Mouse (Mus musculus) hindbrain, embryonic 11.5 days (tissue): ENCODE data around the gene Mdga1. TPM values are rescaled to one million over a fixed set of nuclear protein-coding genes. Genes with fewer than 3 reads are reported as not detected.

Experiments used
- ATAC-seq: fragments of 200-750 bp; cut with Nextera tagmentation; 2 replicates; pipeline ENCODE4 v1.8.0; 2017; ENCODE audit warnings: mild to moderate bottlenecking, moderate TSS enrichment, moderate library complexity; ENCODE audit not compliant: low FRiP score
- DNase-seq: peaks from one replicate; pipeline ENCODE4 v3.0.0-alpha.2; 2015; ENCODE audit warnings: low spot score
- H3K27ac ChIP-seq: fragments of 300-500 bp; sonication (generic); 2 replicates; pipeline ENCODE4 v1.5.1; 2014; ENCODE audit warnings: mild to moderate bottlenecking, low read depth, low read length
- H3K27me3 ChIP-seq: fragments of 300-500 bp; sonication (generic); 2 replicates; pipeline ENCODE4 v1.6.1; 2014; ENCODE audit warnings: mild to moderate bottlenecking, low read length, moderate library complexity, mixed read lengths; ENCODE audit not compliant: control insufficient read depth, insufficient read depth
- H3K36me3 ChIP-seq: fragments of 300-500 bp; sonication (generic); 2 replicates; pipeline ENCODE4 v1.6.1; 2014; ENCODE audit warnings: mild to moderate bottlenecking, low read length, moderate library complexity, mixed read lengths; ENCODE audit not compliant: control insufficient read depth, insufficient read depth
- H3K4me1 ChIP-seq: fragments of 300-500 bp; sonication (generic); replicated peaks from 2 replicates; pipeline ENCODE4 v1.6.1; 2014; ENCODE audit warnings: low read length, mixed read lengths; ENCODE audit not compliant: control insufficient read depth, insufficient read depth
- H3K4me2 ChIP-seq: fragments of 300-500 bp; sonication (generic); replicated peaks from 2 replicates; pipeline ENCODE4 v1.6.1; 2014; ENCODE audit warnings: mild to moderate bottlenecking, low read depth, low read length
- H3K4me3 ChIP-seq: fragments of 300-500 bp; sonication (generic); 2 replicates; pipeline ENCODE4 v1.5.1; 2014; ENCODE audit warnings: low read depth, low read length
- H3K9ac ChIP-seq: fragments of 300-500 bp; sonication (generic); 2 replicates; pipeline ENCODE4 v1.6.1; 2014; ENCODE audit warnings: low read depth, low read length
- H3K9me3 ChIP-seq: fragments of 300-500 bp; sonication (generic); 2 replicates; pipeline ENCODE4 v1.6.1; 2016; ENCODE audit warnings: low read length; ENCODE audit not compliant: control insufficient read depth
- WGBS: fragments of 180-500 bp; shearing (Covaris S2); extraction: QIAGEN DNeasy Blood & Tissue Kit; methylation state at CpG from one replicate; pipeline ENCODE4 v1.1.7; 2014; 5-methylcytosine and 5-hydroxymethylcytosine counted together
- polyA plus RNA-seq: library from polyadenylated mRNA; unstranded; fragments of >200 nt; fragmentation: Nextera tagmentation; extraction: Ambion mirVana; gene quantifications from 2 replicates; pipeline ENCODE4 v1.2.1, GENCODE M21; 2014

The Mdga1 gene
- polyA plus RNA-seq, 1 experiment from 2014 or later, result 4.6 TPM

DNA sequence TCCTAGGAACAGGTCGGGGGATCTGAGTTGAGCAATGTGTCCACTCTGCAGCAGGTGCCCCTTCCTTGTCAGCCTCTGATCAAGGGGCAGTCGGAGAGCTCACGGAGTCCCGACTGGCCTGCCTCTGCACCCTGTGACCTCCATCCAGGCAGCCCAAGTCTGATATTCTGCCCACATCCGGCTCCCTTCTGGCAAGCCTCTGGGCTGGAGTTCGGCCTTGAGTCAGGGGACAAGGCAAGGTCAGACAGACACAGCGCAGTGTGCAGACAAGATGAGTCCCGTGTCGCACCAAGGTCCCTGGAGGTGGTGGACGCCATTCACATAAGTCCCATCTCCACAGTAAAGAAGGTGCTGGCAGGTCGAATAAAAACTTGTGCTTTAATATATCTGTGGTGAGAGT, 138.2 kb downstream of the Mdga1 start:
- H3K4me2 ChIP-seq, result no peak overlapping the region
- DNase-seq (no peak), ATAC-seq (no peak)
- H3K27me3 ChIP-seq, result no peaks in the 10 kb centered on the region
- no peaks in the 10 kb centered on the region for H3K9me3 ChIP-seq
- H3K4me3 ChIP-seq, result no peak overlapping the region
- no peaks in the 10 kb centered on the region for H3K36me3 ChIP-seq
- no peak overlapping the region for H3K9ac ChIP-seq
- no peak overlapping the region for H3K27ac ChIP-seq
- WGBS, result 85% methylated on average over 11 of the region's 11 CpGs
- no peaks in the 10 kb centered on the region for H3K4me1 ChIP-seq

DNA sequence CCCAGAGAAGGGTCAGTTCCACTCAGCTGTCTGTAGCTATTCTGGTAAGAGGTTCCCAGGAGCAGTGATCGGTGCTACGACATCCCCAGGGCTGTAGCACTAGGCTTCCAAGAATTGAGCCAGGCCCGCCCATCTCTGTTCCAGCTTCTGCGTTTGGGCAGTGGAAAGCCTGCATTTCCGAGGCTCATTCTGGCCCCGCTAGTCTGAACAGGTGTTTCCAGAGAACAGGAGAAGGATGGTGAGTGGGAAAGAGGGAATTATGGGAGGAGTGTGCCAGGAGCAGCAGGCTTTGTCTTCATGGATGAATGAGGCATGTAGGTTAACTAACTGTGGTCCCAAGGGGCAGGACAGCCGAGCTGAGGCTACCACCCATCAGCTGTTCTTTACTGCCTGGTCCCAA, 140.8 kb downstream of the Mdga1 start:
- no peak overlapping the region for H3K9ac ChIP-seq
- 81% methylated on average over 7 of the region's 7 CpGs for WGBS
- H3K27ac ChIP-seq, result no peak overlapping the region
- H3K9me3 ChIP-seq, result no peaks in the 10 kb centered on the region
- DNase-seq (no peak), ATAC-seq (no peak)
- H3K27me3 ChIP-seq, result no peaks in the 10 kb centered on the region
- no peaks in the 10 kb centered on the region for H3K4me1 ChIP-seq
- no peaks in the 10 kb centered on the region for H3K36me3 ChIP-seq
- no peak overlapping the region for H3K4me3 ChIP-seq
- H3K4me2 ChIP-seq, result no peak overlapping the region

DNA sequence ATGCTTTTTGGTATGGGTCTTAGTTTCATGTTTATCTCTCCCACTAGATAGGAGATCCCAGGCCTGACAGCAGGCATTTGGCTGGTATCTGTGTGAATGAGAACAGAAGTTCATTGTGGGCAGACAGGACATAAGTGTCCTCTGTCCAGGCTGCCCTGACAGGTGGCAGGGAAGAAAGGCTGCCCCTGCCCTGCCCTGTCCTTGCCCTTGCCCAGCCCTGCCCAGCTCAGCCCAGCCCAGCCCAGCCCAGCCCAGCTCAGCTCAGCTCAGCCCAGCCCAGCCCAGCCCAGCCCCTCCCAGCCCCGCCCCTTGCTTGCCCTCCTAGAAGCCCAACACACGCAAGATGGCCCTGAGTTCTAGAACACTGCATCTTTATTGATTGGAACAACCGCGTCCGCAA, 142.3 kb downstream of the Mdga1 start:
- Histone ChIP-seq H3K4me3 (no peak overlapping the region), H3K9me3 (no peaks in the 10 kb centered on the region), H3K9ac (no peak overlapping the region), H3K4me1 (no peaks in the 10 kb centered on the region), H3K27ac (no peak overlapping the region), H3K36me3 (no peaks in the 10 kb centered on the region), H3K27me3 (no peaks in the 10 kb centered on the region), H3K4me2 (no peak overlapping the region)
- WGBS, result 74% methylated on average over 5 of the region's 5 CpGs
- DNase-seq (no peak), ATAC-seq (no peak)

DNA sequence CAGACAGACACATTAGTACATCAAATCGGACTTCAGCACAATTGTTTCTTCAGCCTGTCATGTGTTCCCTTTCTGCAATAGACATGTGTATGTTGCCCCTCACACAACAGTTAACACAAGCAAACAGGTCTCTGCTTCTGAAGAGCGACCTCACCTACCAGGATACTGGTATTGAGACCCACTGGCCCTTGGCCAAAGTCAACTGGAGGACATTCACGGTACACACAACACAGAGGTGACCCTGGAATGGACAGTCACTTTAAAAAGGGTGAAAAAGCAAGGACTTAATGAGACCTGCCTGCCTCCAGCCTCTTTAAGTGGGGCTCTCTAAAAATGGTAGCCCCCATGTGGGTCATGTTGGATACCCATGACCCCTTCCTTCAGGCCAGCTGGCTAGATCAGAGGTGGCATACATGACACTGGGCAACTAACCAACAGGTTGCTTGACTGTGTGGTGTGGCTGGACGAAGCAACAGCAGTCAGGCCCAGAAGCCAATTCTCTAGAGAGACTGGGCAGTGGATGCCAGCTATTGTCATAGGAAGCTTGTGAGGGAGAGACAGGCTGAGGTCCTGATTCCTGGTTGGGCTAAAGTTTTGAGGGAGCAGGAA, 145.3 kb downstream of the Mdga1 start:
- Histone ChIP-seq H3K4me3 (no peak overlapping the region), H3K4me2 (no peak overlapping the region), H3K9me3 (no peaks in the 10 kb centered on the region), H3K27me3 (no peaks in the 10 kb centered on the region), H3K9ac (no peak overlapping the region), H3K4me1 (no peaks in the 10 kb centered on the region), H3K27ac (no peak overlapping the region), H3K36me3 (no peaks in the 10 kb centered on the region)
- DNase-seq (no peak), ATAC-seq (no peak)
- 90% methylated on average over 4 of the region's 4 CpGs for WGBS

DNA sequence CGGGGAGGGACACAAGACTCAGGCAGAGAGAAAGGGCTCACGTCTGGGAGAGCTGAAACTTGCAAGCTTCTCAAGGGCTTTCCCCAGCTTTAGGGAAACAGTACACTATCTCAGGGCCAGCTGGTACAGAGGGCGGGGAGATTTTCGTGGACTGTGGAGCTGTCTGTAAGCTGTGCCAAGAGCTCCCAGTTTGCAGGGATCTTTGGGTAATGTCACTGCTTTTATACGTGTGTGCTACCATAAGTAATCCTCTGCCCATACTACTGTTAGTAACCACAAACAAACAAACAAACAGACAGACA, 145.7 kb downstream of the Mdga1 start:
- Histone ChIP-seq H3K9ac (no peak overlapping the region), H3K4me1 (no peaks in the 10 kb centered on the region), H3K27me3 (no peaks in the 10 kb centered on the region), H3K4me2 (no peak overlapping the region), H3K36me3 (no peaks in the 10 kb centered on the region), H3K9me3 (no peaks in the 10 kb centered on the region), H3K4me3 (no peak overlapping the region), H3K27ac (no peak overlapping the region)
- ATAC-seq (no peak), DNase-seq (no peak)
- WGBS, result 70% methylated on average over 5 of the region's 5 CpGs

DNA sequence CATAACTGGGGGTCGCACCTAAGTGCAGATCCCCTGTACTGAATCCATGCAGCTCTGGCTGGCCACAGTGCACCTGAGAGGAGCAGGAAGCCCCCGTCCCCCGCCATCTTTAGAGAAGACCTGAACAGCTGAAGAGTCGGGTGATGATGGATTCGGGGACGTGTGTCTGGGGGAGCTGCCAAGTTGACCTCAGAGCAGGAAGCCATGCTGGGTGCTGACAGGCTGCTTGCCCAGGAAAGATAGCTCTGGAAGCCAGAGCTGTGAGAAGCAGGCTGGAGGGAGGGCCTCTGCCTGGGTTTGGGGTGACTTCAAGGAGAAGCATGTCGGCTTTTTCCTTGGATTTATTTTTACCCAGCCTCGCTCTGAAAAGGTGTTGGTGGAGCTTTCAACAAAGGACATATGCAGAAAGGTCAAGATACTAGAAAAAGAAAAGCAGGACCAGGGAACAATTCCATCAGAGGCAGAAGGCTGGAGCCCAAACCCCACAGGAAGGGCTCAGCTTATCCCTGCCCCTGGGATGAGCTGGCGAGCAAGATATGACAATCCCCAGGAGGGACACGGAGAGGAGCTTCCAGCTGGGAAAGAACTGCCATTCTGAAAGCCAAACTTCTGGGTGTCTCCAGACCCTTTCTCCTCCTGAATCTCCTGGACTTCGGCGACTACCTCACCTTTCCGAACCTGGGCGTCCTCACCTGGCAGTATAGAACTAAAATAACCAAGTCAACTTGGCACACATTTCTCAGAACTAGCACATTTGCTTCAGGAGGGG, 146.3 kb downstream of the Mdga1 start:
- no peaks in the 10 kb centered on the region for H3K4me1 ChIP-seq
- ATAC-seq (no peak), DNase-seq (no peak)
- H3K27me3 ChIP-seq, result no peaks in the 10 kb centered on the region
- no peak overlapping the region for H3K27ac ChIP-seq
- no peaks in the 10 kb centered on the region for H3K9me3 ChIP-seq
- no peak overlapping the region for H3K4me3 ChIP-seq
- WGBS, result 71% methylated on average over 14 of the region's 14 CpGs
- no peak overlapping the region for H3K9ac ChIP-seq
- H3K4me2 ChIP-seq, result no peak overlapping the region
- H3K36me3 ChIP-seq, result no peaks in the 10 kb centered on the region

DNA sequence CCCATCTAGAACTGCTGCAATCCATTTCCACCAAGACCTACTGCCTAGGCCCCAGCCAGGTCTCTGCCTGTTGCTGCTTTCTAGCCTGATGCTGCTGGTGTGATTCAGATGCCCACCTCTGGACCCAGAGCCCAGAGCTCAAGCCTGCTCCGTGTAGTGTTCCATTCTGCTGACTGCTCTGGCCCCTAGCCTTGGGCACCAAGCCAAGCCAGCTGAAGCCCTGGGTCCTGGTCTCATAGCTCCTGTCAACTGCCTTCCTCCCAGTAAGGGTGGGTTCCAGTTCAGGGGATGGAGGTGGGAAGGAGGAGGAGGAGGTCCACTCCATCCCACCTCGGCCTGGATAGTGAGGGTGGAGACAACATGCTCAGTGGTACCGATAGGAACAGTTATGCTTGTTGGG, 150.3 kb downstream of the Mdga1 start:
- DNase-seq (no peak), ATAC-seq (no peak)
- H3K27ac ChIP-seq, result no peak overlapping the region
- no peak overlapping the region for H3K4me3 ChIP-seq
- no peaks in the 10 kb centered on the region for H3K27me3 ChIP-seq
- no peaks in the 10 kb centered on the region for H3K9me3 ChIP-seq
- no peaks in the 10 kb centered on the region for H3K36me3 ChIP-seq
- no peak overlapping the region for H3K4me2 ChIP-seq
- peaks cover 2% of the 10 kb centered on the region; the same call in 1 of the 2 replicates for H3K4me1 ChIP-seq
- H3K9ac ChIP-seq, result no peak overlapping the region
- 96% methylated on average over 3 of the region's 3 CpGs for WGBS

DNA sequence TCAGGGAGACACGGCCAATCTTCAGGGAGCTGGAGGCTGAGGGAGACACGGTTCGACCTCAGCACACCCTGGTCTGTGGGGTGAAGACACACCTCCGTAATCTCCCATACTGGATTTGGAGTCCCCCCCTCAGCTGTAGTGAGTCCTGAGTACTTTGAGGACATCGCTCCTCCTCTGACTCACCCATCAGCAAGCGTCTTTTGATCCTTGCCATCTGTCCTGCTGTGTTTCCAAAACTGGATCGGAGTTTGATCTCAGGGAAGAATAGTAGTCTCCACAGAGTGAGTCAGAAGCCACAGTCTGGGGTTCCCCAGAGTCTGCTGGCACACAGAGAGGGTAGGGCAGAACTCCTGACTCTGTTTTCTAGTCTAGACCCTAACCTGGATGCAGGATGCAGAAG, 150.9 kb downstream of the Mdga1 start:
- no peak overlapping the region for H3K4me3 ChIP-seq
- no peaks in the 10 kb centered on the region for H3K36me3 ChIP-seq
- H3K4me1 ChIP-seq, result peaks cover 2% of the 10 kb centered on the region; the same call in 1 of the 2 replicates
- no peaks in the 10 kb centered on the region for H3K27me3 ChIP-seq
- no peak overlapping the region for H3K27ac ChIP-seq
- H3K9me3 ChIP-seq, result no peaks in the 10 kb centered on the region
- H3K4me2 ChIP-seq, result no peak overlapping the region
- ATAC-seq (no peak), DNase-seq (no peak)
- H3K9ac ChIP-seq, result no peak overlapping the region
- WGBS, result 81% methylated on average over 7 of the region's 7 CpGs

DNA sequence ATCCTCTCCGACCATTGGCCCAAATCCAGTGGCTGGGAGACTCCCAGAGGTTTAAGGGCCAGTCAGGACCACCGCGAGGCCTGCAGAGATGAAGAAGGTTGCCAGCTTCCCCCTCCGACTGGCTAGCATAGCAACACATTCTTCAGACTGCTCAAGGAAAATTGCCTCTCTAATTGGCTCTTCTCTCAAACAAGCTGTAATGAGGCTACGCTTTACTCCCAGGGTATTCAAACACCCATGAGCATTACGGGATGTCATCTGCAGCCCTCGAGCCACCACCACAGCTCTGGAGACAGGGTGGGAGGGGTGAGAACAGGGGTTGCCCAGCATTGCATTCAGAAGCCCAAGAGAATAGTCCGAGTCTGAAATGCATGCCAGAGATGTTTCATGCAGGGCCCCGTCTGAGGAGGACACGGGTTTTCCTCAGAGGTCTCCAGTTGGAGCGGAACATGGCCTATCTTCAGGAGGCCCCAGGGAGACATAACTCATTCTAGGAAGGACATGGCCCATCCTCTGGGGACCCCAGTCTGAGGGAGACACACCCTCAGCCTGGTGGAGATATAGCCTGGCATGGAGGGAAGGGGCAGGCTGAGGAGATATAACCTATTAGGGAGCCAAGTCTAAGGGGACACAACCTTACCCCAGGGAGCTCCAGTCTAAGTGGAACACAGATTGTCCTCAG, 151.5 kb downstream of the Mdga1 start:
- ATAC-seq, result no peak
- Histone ChIP-seq H3K4me2 (no peak overlapping the region), H3K4me1 (peaks cover 2% of the 10 kb centered on the region; the same call in 1 of the 2 replicates), H3K9ac (no peak overlapping the region), H3K4me3 (no peak overlapping the region), H3K27ac (no peak overlapping the region), H3K36me3 (no peaks in the 10 kb centered on the region), H3K27me3 (no peaks in the 10 kb centered on the region), H3K9me3 (no peaks in the 10 kb centered on the region)
- 48% methylated on average over 11 of the region's 11 CpGs for WGBS
- no peak for DNase-seq
